1 mouse cellular context compared by ENCODE assay signal in genomic region chr1:93445111-93445821, GRCm38 (mm10).
A peak's percentile ranks its signal among the peaks of the same experiment; 100 is the strongest.
TF ChIP-seq lines count a peak whose summit lies in the region.

No protein-coding gene starts in this region.

TF ChIP-seq in MEL, 35 proteins besides CTCF, POLR2A, EP300 and RAD21 (continued from another document):
- peak; percentile 60; the same call in 1 of the 2 replicates for TF ChIP-seq NRF1 (IDR thresholded peaks at IDR 0.05; ENCODE audit: insufficient read depth, low read depth, low read length, poor library complexity, severe bottlenecking)
- TF ChIP-seq MAFK (IDR thresholded peaks at IDR 0.05; ENCODE audit: borderline replicate concordance, low read depth, low read length) = no peak
